Mouse (Mus musculus): ENCODE results near the gene Mrm3. TPM values are rescaled to one million over a fixed set of nuclear protein-coding genes. Genes with fewer than 3 reads are reported as not detected.

Gene Mrm3
- 6.5 and 8.0 TPM in 2 replicates for polyA plus RNA-seq (2012; rRNA removed; ENCODE audit: low replicate concordance)

DNA sequence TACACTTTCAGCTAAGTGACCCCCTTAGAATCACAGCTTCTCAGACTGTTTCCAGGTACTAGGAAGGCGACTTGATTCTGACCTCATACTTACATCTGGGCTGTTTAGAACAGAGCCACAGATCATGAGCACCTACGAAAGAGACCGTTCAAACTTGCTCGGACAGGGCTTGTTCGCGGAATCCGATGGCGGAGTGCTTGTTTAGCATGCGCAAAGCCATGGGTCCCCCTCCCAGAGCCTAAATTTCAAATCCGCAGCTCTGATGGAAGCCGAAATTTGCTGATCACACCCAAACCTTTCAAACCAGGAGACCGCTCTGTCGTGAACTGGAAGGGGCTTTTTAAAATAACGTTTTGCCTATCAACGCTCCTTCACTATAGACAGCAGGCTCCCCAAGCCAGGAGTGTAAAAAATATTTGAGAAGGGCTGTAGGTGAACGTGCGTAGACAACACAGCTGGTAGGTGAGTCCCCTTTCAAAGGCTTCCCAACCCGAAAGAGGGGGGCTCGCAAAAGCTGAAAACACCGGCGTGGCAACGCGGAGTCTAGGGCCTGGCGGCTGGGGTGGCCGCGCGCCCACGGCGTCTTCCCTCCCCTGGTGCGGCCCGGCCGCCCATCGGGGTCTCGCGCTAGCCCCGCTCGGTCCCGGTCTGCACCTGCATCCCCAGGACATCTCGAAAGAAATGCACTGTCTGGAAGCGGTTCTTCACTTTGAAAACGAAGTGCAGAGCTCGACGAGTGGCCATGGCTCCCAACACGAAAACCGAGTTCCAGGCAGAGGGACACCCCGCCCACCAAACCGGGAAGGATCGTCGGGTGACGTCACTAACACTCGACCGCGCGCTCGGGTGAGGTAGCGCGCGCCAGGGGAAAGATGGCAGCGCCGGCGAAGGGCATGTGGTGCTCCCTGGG is at the start of gene Mrm3, which contains the start of gene Glod4:
Mrm3 (plus strand) TSS at position 815 of the 910 bp plus-strand sequence.
Glod4 (minus strand) TSS at position 825 of the 910 bp plus-strand sequence.

DNA sequence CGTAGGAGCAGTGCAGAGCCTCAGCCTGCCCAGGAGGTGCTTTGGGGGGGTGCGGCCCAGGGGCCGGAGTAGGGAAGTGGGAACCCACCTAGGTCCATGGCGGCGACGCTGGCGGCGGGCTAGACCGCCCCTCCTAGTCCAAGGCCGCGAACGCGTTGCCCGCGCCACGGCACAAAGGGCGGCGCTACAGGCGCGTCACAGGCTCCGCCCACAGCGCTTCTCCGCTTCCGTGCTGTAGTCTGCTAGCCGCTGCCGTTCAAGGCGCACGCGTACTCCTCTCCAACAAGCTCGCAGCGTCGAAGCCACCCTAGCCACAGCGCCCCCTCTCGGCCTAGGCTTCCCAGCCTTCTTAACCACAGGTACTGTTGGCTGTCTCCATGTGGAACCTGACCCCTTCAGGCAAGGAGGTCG is 26.1 kb upstream of the Mrm3 start, which contains the start of the genes Dbil5 and Gemin4:
Dbil5 (plus strand) TSS at position 219 of the 411 bp plus-strand sequence.
Gemin4 (minus strand) TSS at position 275 of the 411 bp plus-strand sequence.

Other genes starting within 250 kb of the Mrm3 start
- gene 1700016K19Rik, start 243.8 kb upstream of the Mrm3 start, polyA plus RNA-seq (2012; rRNA removed; ENCODE audit: low replicate concordance) = 0.30 TPM in 1 of 2 replicates, not detected in the other
- 36.8 and 53.5 TPM in 2 replicates for gene Rflnb, start 215.9 kb upstream of the Mrm3 start, polyA plus RNA-seq (2012; rRNA removed; ENCODE audit: low replicate concordance)
- 17.6 and 30.0 TPM in 2 replicates for gene Vps53, start 64.1 kb upstream of the Mrm3 start, polyA plus RNA-seq (2012; rRNA removed; ENCODE audit: low replicate concordance)
- 14.1 and 17.0 TPM in 2 replicates for gene Fam57a, start 64.0 kb upstream of the Mrm3 start, polyA plus RNA-seq (2012; rRNA removed; ENCODE audit: low replicate concordance)
- gene Dbil5, start 26.1 kb upstream of the Mrm3 start, polyA plus RNA-seq (2012; rRNA removed; ENCODE audit: low replicate concordance) = 0.38 and 0.68 TPM in 2 replicates
- gene Gemin4, start 26.1 kb upstream of the Mrm3 start, polyA plus RNA-seq (2012; rRNA removed; ENCODE audit: low replicate concordance) = 7.5 and 9.5 TPM in 2 replicates
- gene Glod4, start within 50 bp of the Mrm3 start, polyA plus RNA-seq (2012; rRNA removed; ENCODE audit: low replicate concordance) = 4.1 and 9.6 TPM in 2 replicates
- 21.6 and 24.9 TPM in 2 replicates for gene Nxn, start 155.4 kb downstream of the Mrm3 start, polyA plus RNA-seq (2012; rRNA removed; ENCODE audit: low replicate concordance)
- gene Timm22, start 163.2 kb downstream of the Mrm3 start, polyA plus RNA-seq (2012; rRNA removed; ENCODE audit: low replicate concordance) = 6.8 and 12.5 TPM in 2 replicates

Measured in mammary gland, adult 2 months (tissue).